Mouse (Mus musculus) myocyte (in vitro differentiated cells): Measurements from ENCODE around the gene Gen1. TPM values are rescaled to one million over a fixed set of nuclear protein-coding genes. Genes with fewer than 3 reads are reported as not detected.

Experiments used
- H3K27me3 ChIP-seq: one replicate; pipeline ENCODE4 v1.6.1; 2011; ENCODE audit not compliant: control insufficient read depth, insufficient read depth, insufficient read length
- H3K36me3 ChIP-seq: one replicate; pipeline ENCODE4 v1.6.1; 2011; ENCODE audit not compliant: control insufficient read depth, insufficient read depth
- H3K4me2 ChIP-seq: one replicate; pipeline ENCODE4 v1.6.1; 2011; ENCODE audit warnings: low read depth, control low read depth
- H3K4me3 ChIP-seq: one replicate; pipeline ENCODE4 v1.5.1; 2011; ENCODE audit warnings: mild to moderate bottlenecking, control low read depth, moderate library complexity
- H3K79me2 ChIP-seq: one replicate; pipeline ENCODE4 v1.6.1; 2011; ENCODE audit not compliant: control insufficient read depth, insufficient read depth
- H3ac ChIP-seq: one replicate; pipeline ENCODE4 v1.6.1; 2011; ENCODE audit not compliant: control insufficient read depth, insufficient read length
- CEBPB ChIP-seq: IDR thresholded peaks from 2 replicates; pipeline ENCODE4 v1.6.1; 2011; ENCODE audit warnings: mild to moderate bottlenecking, moderate library complexity; ENCODE audit not compliant: poor library complexity, insufficient read depth, severe bottlenecking
- E2F4 ChIP-seq: IDR thresholded peaks from one replicate; pipeline ENCODE4 v1.6.1; 2011; ENCODE audit warnings: mild to moderate bottlenecking, control low read depth, moderate library complexity; ENCODE audit not compliant: insufficient read depth
- MAX ChIP-seq: IDR thresholded peaks from one replicate; pipeline ENCODE4 v1.6.1; 2011; ENCODE audit warnings: low read depth, mild to moderate bottlenecking, control low read depth
- MYOD1 ChIP-seq, 3 experiments: IDR thresholded peaks; one replicate each; pipeline ENCODE4 v1.6.1; 2011; ENCODE audit warnings: control low read depth in 2 of 3, low read depth in 2 of 3, mild to moderate bottlenecking in 2 of 3, moderate library complexity in 1 of 3; ENCODE audit not compliant: insufficient read length in 2 of 3, control insufficient read depth in 1 of 3
- MYOG ChIP-seq, 3 experiments: IDR thresholded peaks; one replicate each; pipeline ENCODE4 v1.6.1; 2011; ENCODE audit warnings: control low read depth in 2 of 3, low read depth in 2 of 3, mild to moderate bottlenecking in 2 of 3; ENCODE audit not compliant: insufficient read length in 2 of 3, control insufficient read depth in 1 of 3, insufficient read depth in 1 of 3
- POLR2A ChIP-seq: IDR thresholded peaks from one replicate; pipeline ENCODE4 v1.6.1; 2011; ENCODE audit warnings: low read depth, mild to moderate bottlenecking, control low read depth, moderate library complexity; ENCODE audit not compliant: insufficient read length
- POLR2AphosphoS2 ChIP-seq: IDR thresholded peaks from one replicate; pipeline ENCODE4 v1.6.1; 2011; ENCODE audit warnings: low read depth, control low read depth; ENCODE audit not compliant: insufficient read length
- REST ChIP-seq: IDR thresholded peaks from one replicate; pipeline ENCODE4 v1.6.1; 2011; ENCODE audit warnings: mild to moderate bottlenecking, control low read depth, moderate library complexity; ENCODE audit not compliant: insufficient read depth, insufficient read length
- SRF ChIP-seq: IDR thresholded peaks from one replicate; pipeline ENCODE4 v1.6.1; 2011; ENCODE audit warnings: low read depth; ENCODE audit not compliant: control insufficient read depth, insufficient read length
- TCF12 ChIP-seq: IDR thresholded peaks from one replicate; pipeline ENCODE4 v1.6.1; 2011; ENCODE audit warnings: mild to moderate bottlenecking, control low read depth; ENCODE audit not compliant: poor library complexity, insufficient read depth, severe bottlenecking
- TCF3 ChIP-seq: IDR thresholded peaks from one replicate; pipeline ENCODE4 v1.6.1; 2011; ENCODE audit warnings: low read depth, control low read depth; ENCODE audit not compliant: insufficient read length
- USF1 ChIP-seq: IDR thresholded peaks from one replicate; pipeline ENCODE4 v1.6.1; 2011; ENCODE audit warnings: low read depth, mild to moderate bottlenecking, control low read depth, moderate library complexity
- polyA plus RNA-seq: library from polyadenylated mRNA; unstranded; fragments of >200 nt; fragmentation: generic; extraction: Trizol; gene quantifications from one replicate; pipeline ENCODE4 v1.2.1, GENCODE M21; 2012; ENCODE audit warnings: missing spikeins

Gene Gen1
- polyA plus RNA-seq = 1.8 TPM

DNA sequence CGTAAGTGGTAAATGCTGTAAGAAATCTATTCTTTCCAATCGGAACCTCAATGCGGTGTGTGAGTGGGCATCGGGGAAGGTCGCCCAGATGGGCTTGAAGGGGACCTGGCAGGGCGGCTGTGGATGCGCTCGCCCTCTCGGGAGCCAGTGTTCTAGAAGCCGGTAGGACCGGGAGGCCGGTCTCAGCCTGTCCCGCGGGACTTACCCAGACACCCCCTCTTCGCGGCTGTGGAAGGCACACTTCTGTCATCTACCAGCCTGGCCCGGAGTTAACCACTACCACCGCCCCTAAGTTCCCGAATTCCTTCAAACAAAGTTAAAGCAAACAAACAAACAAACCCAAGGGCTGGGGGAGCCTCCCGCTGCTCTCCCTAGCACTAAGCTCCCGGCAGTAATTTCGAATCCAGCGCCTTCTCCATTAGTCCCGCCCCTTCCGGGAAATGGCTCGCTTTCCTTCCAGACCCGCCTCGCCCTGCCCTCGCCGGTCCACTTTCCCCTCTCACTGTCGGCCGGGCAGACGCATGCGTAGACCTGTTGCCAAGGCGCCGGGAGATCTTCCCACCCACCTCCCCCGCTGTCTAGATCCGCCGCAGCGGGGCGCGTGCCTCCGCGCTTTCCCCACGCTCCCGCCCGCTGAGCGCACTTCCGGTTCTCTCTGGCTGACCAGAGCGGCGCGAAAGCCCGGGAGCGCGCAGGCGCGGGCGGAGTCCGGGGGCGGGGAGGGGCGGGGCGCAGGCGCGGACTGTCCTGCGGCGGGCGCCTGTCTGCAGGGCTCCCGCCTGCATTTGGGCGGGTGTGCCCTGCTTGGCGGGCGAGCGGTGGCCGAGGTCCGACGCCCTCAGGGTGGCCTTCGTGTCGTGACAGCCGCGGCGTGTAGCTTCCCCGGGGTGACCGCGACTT is at the start of gene Gen1, which contains the start of gene Smc6:
Gene Gen1 (minus strand): TSS at position 420 of the 900 bp plus-strand sequence.
Gene Smc6 (plus strand): TSS at position 505 of the 900 bp plus-strand sequence.
- Histone ChIP-seq H3ac (peak within 1 kb of the TSS; percentile 36), H3K36me3 (no peaks in the 10 kb centered on the region), H3K79me2 (peaks cover 82% of the 10 kb centered on the region), H3K4me3 (peak within 1 kb of the TSS; percentile 83), H3K27me3 (no peaks in the 10 kb centered on the region), H3K4me2 (peak within 1 kb of the TSS; percentile 85)
- TF ChIP-seq POLR2A (peak; percentile 98), MYOG (IDR thresholded peaks at IDR 0.05; ENCODE audit: control insufficient read depth in 1 of 3, insufficient read depth in 1 of 3, insufficient read length in 2 of 3, low read depth in 2 of 3) (peak in 1 of 3 experiments; percentile 0), POLR2AphosphoS2 (peak; percentile 94), SRF (peak; percentile 14), USF1 (no peak), E2F4 (peak; percentile 100), TCF3 (no peak)

DNA sequence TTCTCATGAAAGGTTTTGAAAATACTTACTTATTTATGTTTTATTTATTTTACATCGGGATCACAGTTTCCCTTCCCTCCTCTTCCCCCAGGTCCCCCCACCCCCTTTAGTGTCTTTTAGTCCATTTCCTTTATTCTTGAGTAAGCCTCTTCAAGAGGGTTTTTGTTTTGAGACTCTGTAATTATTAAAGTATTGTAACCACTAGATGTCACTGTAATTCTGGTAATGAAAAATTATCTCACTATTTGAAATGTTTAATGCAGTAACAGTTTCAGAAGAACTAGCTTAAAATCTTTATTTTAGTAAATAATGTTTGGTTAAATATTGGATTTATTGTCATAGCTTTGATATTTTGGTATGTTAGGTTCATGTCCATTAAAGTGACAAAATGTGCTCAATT is 48.2 kb upstream of the Gen1 start:
- H3K36me3 ChIP-seq = peaks cover 45% of the 10 kb centered on the region
- H3K4me2 ChIP-seq = no peak overlapping the region
- no peak for TF ChIP-seq CEBPB
- TF ChIP-seq MYOG (IDR thresholded peaks at IDR 0.05; ENCODE audit: control insufficient read depth in 1 of 3, insufficient read depth in 1 of 3, insufficient read length in 2 of 3, low read depth in 2 of 3) = no peak
- no peak for TF ChIP-seq SRF
- no peak for TF ChIP-seq REST
- H3K27me3 ChIP-seq = no peaks in the 10 kb centered on the region
- H3K4me3 ChIP-seq = no peak overlapping the region
- H3ac ChIP-seq = no peak overlapping the region
- no peaks in the 10 kb centered on the region for H3K79me2 ChIP-seq

GRCm38 (mm10) chr12:11311106-11311505 is 45.5 kb upstream of the Gen1 start:
- Histone ChIP-seq H3K4me3 (no peak overlapping the region), H3ac (no peak overlapping the region), H3K27me3 (no peaks in the 10 kb centered on the region), H3K4me2 (no peak overlapping the region), H3K79me2 (no peaks in the 10 kb centered on the region), H3K36me3 (peaks cover 41% of the 10 kb centered on the region)
- TF ChIP-seq POLR2A (no peak), POLR2AphosphoS2 (no peak), MAX (no peak), MYOG (IDR thresholded peaks at IDR 0.05; ENCODE audit: control insufficient read depth in 1 of 3, insufficient read depth in 1 of 3, insufficient read length in 2 of 3, low read depth in 2 of 3) (no peak), TCF12 (no peak)

DNA sequence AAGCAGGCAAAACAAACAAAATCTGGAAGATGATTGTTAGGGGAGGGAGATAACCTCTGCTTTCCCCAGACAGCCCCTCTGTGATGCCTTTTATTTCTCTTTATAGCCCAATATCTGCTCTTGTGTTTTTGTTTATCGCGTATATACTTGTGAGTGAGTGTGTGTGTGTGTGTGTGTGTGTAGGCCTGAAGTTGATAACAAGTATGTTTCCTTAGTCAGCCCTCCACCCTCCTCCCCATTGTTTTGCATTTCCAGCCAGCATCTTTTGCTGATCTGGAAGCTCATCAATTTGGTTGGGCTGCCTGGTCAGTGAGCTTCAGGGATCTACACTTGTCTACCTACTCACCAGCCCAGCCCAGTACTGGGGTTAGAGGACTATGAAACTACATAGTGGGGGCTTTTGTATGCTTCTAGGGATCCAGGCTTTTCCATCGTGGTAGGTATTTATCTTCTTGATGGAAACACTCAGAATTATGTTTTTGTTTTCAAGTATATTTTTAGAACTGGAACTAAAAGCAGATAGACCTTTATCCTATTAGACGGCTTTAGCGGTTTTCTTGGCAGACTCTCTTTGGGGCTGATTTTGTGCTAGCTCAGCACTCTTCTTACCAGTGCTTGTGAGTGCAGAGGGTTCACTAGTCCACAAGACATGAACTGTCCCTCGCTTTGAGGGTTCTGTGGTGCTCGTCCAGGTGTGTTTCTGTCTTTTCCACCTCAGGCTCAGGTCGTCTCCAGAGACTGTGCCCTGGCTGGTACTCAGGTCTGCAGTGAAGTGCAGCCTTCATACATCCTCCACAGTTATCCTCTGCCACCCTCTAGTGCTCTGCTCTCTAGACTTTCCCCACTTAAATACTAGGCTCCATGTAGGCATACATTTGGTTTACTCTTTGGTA is 41.4 kb upstream of the Gen1 start:
- no peaks in the 10 kb centered on the region for H3K27me3 ChIP-seq
- no peaks in the 10 kb centered on the region for H3K79me2 ChIP-seq
- TF ChIP-seq POLR2A = no peak
- H3K4me3 ChIP-seq = no peak overlapping the region
- no peak overlapping the region for H3K4me2 ChIP-seq
- no peak overlapping the region for H3ac ChIP-seq
- H3K36me3 ChIP-seq = peaks cover 43% of the 10 kb centered on the region

GRCm38 (mm10) chr12:11300858-11301257 is 35.3 kb upstream of the Gen1 start:
- Histone ChIP-seq H3K4me3 (no peak overlapping the region), H3K36me3 (peaks cover 60% of the 10 kb centered on the region), H3K4me2 (no peak overlapping the region), H3K27me3 (no peaks in the 10 kb centered on the region), H3K79me2 (no peaks in the 10 kb centered on the region), H3ac (no peak overlapping the region)
- TF ChIP-seq SRF = no peak
- TF ChIP-seq TCF3 = no peak
- TF ChIP-seq POLR2AphosphoS2 = no peak
- TF ChIP-seq MYOG (IDR thresholded peaks at IDR 0.05; ENCODE audit: control insufficient read depth in 1 of 3, insufficient read depth in 1 of 3, insufficient read length in 2 of 3, low read depth in 2 of 3) = no peak
- TF ChIP-seq CEBPB = no peak
- no peak for TF ChIP-seq POLR2A
- TF ChIP-seq REST = no peak
- TF ChIP-seq MYOD1 (IDR thresholded peaks at IDR 0.05; ENCODE audit: control insufficient read depth in 1 of 3, insufficient read length in 2 of 3, low read depth in 2 of 3) = no peak
- no peak for TF ChIP-seq USF1
- TF ChIP-seq MAX = no peak
- TF ChIP-seq TCF12 = no peak
- TF ChIP-seq E2F4 = no peak
